Mouse (Mus musculus): ENCODE measurements around the gene Pramel7. TPM values are rescaled to one million over a fixed set of nuclear protein-coding genes. Genes with fewer than 3 reads are reported as not detected.

The Pramel7 gene
- polyA plus RNA-seq, 1 experiment from 2014 or later, result not detected

- H3K9ac ChIP-seq, result no peak overlapping the region
- no peak for ATAC-seq (replicated peaks; ENCODE audit: insufficient number of reproducible peaks, insufficient read depth, low FRiP score, low read depth)
- no peaks in the 10 kb centered on the region for H3K36me3 ChIP-seq
- H3K4me2 ChIP-seq, result no peak overlapping the region
- H3K4me1 ChIP-seq (replicated peaks), result no peaks in the 10 kb centered on the region
- H3K27me3 ChIP-seq, result no peaks in the 10 kb centered on the region
- H3K27ac ChIP-seq, result no peak overlapping the region
- no peak overlapping the region for H3K4me3 ChIP-seq
- H3K9me3 ChIP-seq (replicated peaks), result no peaks in the 10 kb centered on the region
These were observed 16.7 kb downstream of the Pramel7 start for GRCm38 (mm10) chr2:87480207-87480606.

GRCm38 (mm10) chr2:87461769-87462168, 35.1 kb downstream of the Pramel7 start:
- H3K4me2 ChIP-seq, result no peak overlapping the region
- H3K27ac ChIP-seq, result no peak overlapping the region
- H3K4me3 ChIP-seq, result no peak overlapping the region
- ATAC-seq (replicated peaks; ENCODE audit: insufficient number of reproducible peaks, insufficient read depth, low FRiP score, low read depth), result no peak
- H3K27me3 ChIP-seq, result no peaks in the 10 kb centered on the region
- H3K9ac ChIP-seq, result no peak overlapping the region
- no peaks in the 10 kb centered on the region for H3K36me3 ChIP-seq
- H3K4me1 ChIP-seq (replicated peaks), result no peaks in the 10 kb centered on the region
- no peaks in the 10 kb centered on the region for H3K9me3 ChIP-seq (replicated peaks)
- 85% methylated on average over 4 of the region's 4 CpGs for whole genome bisulfite sequencing

- H3K4me2 ChIP-seq, result no peak within 1 kb of the TSS
- H3K36me3 ChIP-seq, result no peaks in the 10 kb centered on the region
- no peaks in the 10 kb centered on the region for H3K9me3 ChIP-seq (replicated peaks)
- ATAC-seq (replicated peaks; ENCODE audit: insufficient number of reproducible peaks, insufficient read depth, low FRiP score, low read depth), result no peak
- no peak within 1 kb of the TSS for H3K27ac ChIP-seq
- no peaks in the 10 kb centered on the region for H3K27me3 ChIP-seq
- no peak within 1 kb of the TSS for H3K4me3 ChIP-seq
- H3K9ac ChIP-seq, result no peak within 1 kb of the TSS
- H3K4me1 ChIP-seq (replicated peaks), result no peaks in the 10 kb centered on the region
These were observed 43.2 kb downstream of the Pramel7 start, which contains the start of gene Olfr1126 for GRCm38 (mm10) chr2:87453662-87454061. TSS of gene Olfr1126 (plus strand) at chr2:87453962.

Other genes starting within 250 kb of the Pramel7 start
- gene Olfr1115, start 249.1 kb downstream of the Pramel7 start, polyA plus RNA-seq (2015; fragmentation: Nextera tagmentation; extraction: Ambion mirVana), result not detected in 2 replicates
- not detected in 2 replicates for gene Olfr1116, start 229.6 kb downstream of the Pramel7 start, polyA plus RNA-seq (2015; fragmentation: Nextera tagmentation; extraction: Ambion mirVana)
- gene Olfr1118, start 189.5 kb downstream of the Pramel7 start, polyA plus RNA-seq (2015; fragmentation: Nextera tagmentation; extraction: Ambion mirVana), result not detected in 2 replicates
- not detected in 2 replicates for gene Olfr1120, start 142.3 kb downstream of the Pramel7 start, polyA plus RNA-seq (2015; fragmentation: Nextera tagmentation; extraction: Ambion mirVana)
- gene Olfr1121, start 127.2 kb downstream of the Pramel7 start, polyA plus RNA-seq (2015; fragmentation: Nextera tagmentation; extraction: Ambion mirVana), result not detected in 2 replicates
- not detected in 2 replicates for gene Olfr1122, start 111.2 kb downstream of the Pramel7 start, polyA plus RNA-seq (2015; fragmentation: Nextera tagmentation; extraction: Ambion mirVana)
- not detected in 2 replicates for gene Olfr1123, start 80.5 kb downstream of the Pramel7 start, polyA plus RNA-seq (2015; fragmentation: Nextera tagmentation; extraction: Ambion mirVana)
- gene Olfr1124, start 66.8 kb downstream of the Pramel7 start, polyA plus RNA-seq (2015; fragmentation: Nextera tagmentation; extraction: Ambion mirVana), result not detected in 2 replicates
- not detected in 2 replicates for gene Olfr1126, start 43.1 kb downstream of the Pramel7 start, polyA plus RNA-seq (2015; fragmentation: Nextera tagmentation; extraction: Ambion mirVana)
- not detected in 2 replicates for gene Pramel6, start 9.5 kb upstream of the Pramel7 start, polyA plus RNA-seq (2015; fragmentation: Nextera tagmentation; extraction: Ambion mirVana)
- not detected in 2 replicates for gene Olfr153, start 34.7 kb upstream of the Pramel7 start, polyA plus RNA-seq (2015; fragmentation: Nextera tagmentation; extraction: Ambion mirVana)
- gene Olfr1128, start 48.4 kb upstream of the Pramel7 start, polyA plus RNA-seq (2015; fragmentation: Nextera tagmentation; extraction: Ambion mirVana), result not detected in 2 replicates
- gene Olfr1129, start 76.8 kb upstream of the Pramel7 start, polyA plus RNA-seq (2015; fragmentation: Nextera tagmentation; extraction: Ambion mirVana), result not detected in 2 replicates
- not detected in 2 replicates for gene Olfr1130, start 109.1 kb upstream of the Pramel7 start, polyA plus RNA-seq (2015; fragmentation: Nextera tagmentation; extraction: Ambion mirVana)
- gene Olfr1131, start 130.0 kb upstream of the Pramel7 start, polyA plus RNA-seq (2015; fragmentation: Nextera tagmentation; extraction: Ambion mirVana), result not detected in 2 replicates
- gene Olfr1132, start 140.4 kb upstream of the Pramel7 start, polyA plus RNA-seq (2015; fragmentation: Nextera tagmentation; extraction: Ambion mirVana), result not detected in 2 replicates
- gene Olfr1133, start 150.3 kb upstream of the Pramel7 start, polyA plus RNA-seq (2015; fragmentation: Nextera tagmentation; extraction: Ambion mirVana), result not detected in 2 replicates
- not detected in 2 replicates for gene Olfr1134, start 161.4 kb upstream of the Pramel7 start, polyA plus RNA-seq (2015; fragmentation: Nextera tagmentation; extraction: Ambion mirVana)
- not detected in 2 replicates for gene Olfr1135, start 176.6 kb upstream of the Pramel7 start, polyA plus RNA-seq (2015; fragmentation: Nextera tagmentation; extraction: Ambion mirVana)
- not detected in 2 replicates for gene Olfr1136, start 196.9 kb upstream of the Pramel7 start, polyA plus RNA-seq (2015; fragmentation: Nextera tagmentation; extraction: Ambion mirVana)
- not detected in 2 replicates for gene Olfr1137, start 216.1 kb upstream of the Pramel7 start, polyA plus RNA-seq (2015; fragmentation: Nextera tagmentation; extraction: Ambion mirVana)
- gene Olfr1138, start 242.9 kb upstream of the Pramel7 start, polyA plus RNA-seq (2015; fragmentation: Nextera tagmentation; extraction: Ambion mirVana), result not detected in 2 replicates
- gene Olfr1140, start 246.7 kb upstream of the Pramel7 start, polyA plus RNA-seq (2015; fragmentation: Nextera tagmentation; extraction: Ambion mirVana), result not detected in 2 replicates

All from heart, embryonic 15.5 days (tissue).